In genomic region chr4:86845384-86845783, GRCm38 (mm10) we compare ENCODE assay signal across 17 mouse cellular contexts. TPM values are rescaled to one million over a fixed set of nuclear protein-coding genes. Genes with fewer than 3 reads are reported as not detected.
A peak's percentile ranks its signal among the peaks of the same experiment; 100 is the strongest.
DNase-seq lines count a peak whose midpoint lies in the region.
"Had no signal": no experiment of that assay in that cellular context is flagged by ENCODE, and none has a peak within 500 bp of the region (broad histone marks: within the 10 kb centered on the region; RNA-seq: fewer than 3 reads in every experiment).

No protein-coding gene starts in this region.

- H3K27ac ChIP-seq in limb, embryonic 10.5 days: no peak overlapping the region
- H3K27ac ChIP-seq: embryonic facial prominence, embryonic 15.5 days; heart, embryonic 13.5 days; hindbrain, embryonic 14.5 days; midbrain, embryonic 12.5 days had no signal

- no peaks in the 10 kb centered on the region for H3K9me3 ChIP-seq in limb, embryonic 10.5 days (replicated peaks)
- H3K9me3 ChIP-seq: embryonic facial prominence, embryonic 15.5 days; heart, embryonic 13.5 days; midbrain, embryonic 12.5 days had no signal

- DNase-seq in adrenal gland, postnatal 10 days: peak; percentile 50
- no peak for DNase-seq in adrenal gland, adult 18-20 months (ENCODE audit: low spot score in 2 of 2)
- DNase-seq in heart, adult 8-10 months (ENCODE audit: low spot score): peak; percentile 33
- DNase-seq in heart, postnatal 4 days: no peak
- peak; percentile 27 for DNase-seq in cerebellum, adult 9-10 months
- DNase-seq in gastrocnemius, postnatal 14 days: peak; percentile 45
- no peak for DNase-seq in limb, embryonic 10.5 days (ENCODE audit: low spot score)
- DNase-seq in embryo, embryonic 9.5 days (ENCODE audit: extremely low spot score): no peak
- DNase-seq: kidney, postnatal 14 days; layer of hippocampus, postnatal 36 days; liver, postnatal 0 days; lung, postnatal 36 days; thymus, postnatal 4 days had no signal

- WGBS in limb, embryonic 10.5 days: 95% methylated on average over 3 of the region's 3 CpGs

- H3K4me3 ChIP-seq in limb, embryonic 10.5 days: no peak overlapping the region
- H3K4me3 ChIP-seq: embryonic facial prominence, embryonic 15.5 days; heart, embryonic 13.5 days; midbrain, embryonic 12.5 days had no signal

- no peaks in the 10 kb centered on the region for H3K4me1 ChIP-seq in limb, embryonic 10.5 days
- H3K4me1 ChIP-seq: embryonic facial prominence, embryonic 15.5 days; heart, embryonic 13.5 days; midbrain, embryonic 12.5 days had no signal

- no peaks in the 10 kb centered on the region for H3K27me3 ChIP-seq in limb, embryonic 10.5 days (ENCODE audit: low read depth, poor library complexity, severe bottlenecking)
- H3K27me3 ChIP-seq: embryonic facial prominence, embryonic 15.5 days; heart, embryonic 13.5 days; midbrain, embryonic 12.5 days had no signal

- peaks cover 73% of the 10 kb centered on the region for H3K36me3 ChIP-seq in limb, embryonic 10.5 days

- intact Hi-C loops in gastrocnemius, postnatal 14 days (cut with DNase I; ENCODE audit: low total_unique reads): no loop called here

RNA-seq across cellular contexts. Expression of gene Rps6, which starts 11.8 kb away (rescaled TPM):
- total RNA-seq in adrenal gland, postnatal 10 days (2021): 100 to 1,000 TPM; 924 to 996 TPM
- 100 to 1,000 TPM; 850 to 888 TPM for total RNA-seq in adrenal gland, adult 18-20 months (2021)
- 100 to 1,000 TPM; 483 to 550 (median 520) TPM for total RNA-seq in heart, adult 8-10 months (2022)
- 100 to 1,000 TPM; 718 to 724 TPM for total RNA-seq in heart, postnatal 4 days (2021)
- total RNA-seq in gastrocnemius, postnatal 14 days (2021): 100 to 1,000 TPM; 466 to 522 TPM
- polyA plus RNA-seq in limb, embryonic 10.5 days (2016; fragmentation: Nextera tagmentation; extraction: Ambion mirVana): 718 and 830 TPM in 2 replicates

RNA-seq across cellular contexts. Expression of gene Acer2, which starts 28.8 kb away (rescaled TPM):
- total RNA-seq in adrenal gland, postnatal 10 days (2021): 10 to 100 TPM; 22.1 to 50.5 TPM
- 10 to 100 TPM; 20.5 to 36.3 TPM for total RNA-seq in adrenal gland, adult 18-20 months (2021)
- 10 to 100 TPM; 15.3 to 17.8 (median 17.6) TPM for total RNA-seq in heart, adult 8-10 months (2022)
- 10 to 100 TPM; 18.2 to 19.0 TPM for total RNA-seq in heart, postnatal 4 days (2021)
- 1 to 10 TPM; 1.0 to 3.8 TPM for total RNA-seq in gastrocnemius, postnatal 14 days (2021)
- polyA plus RNA-seq in limb, embryonic 10.5 days (2016; fragmentation: Nextera tagmentation; extraction: Ambion mirVana): 13.1 and 17.1 TPM in 2 replicates

Comparison
In these comparisons a context has a peak if more than half of its experiments do, and no peak if none do; other contexts are left out.
1. DNase-seq: peak in adrenal gland, postnatal 10 days (single experiment), heart, adult 8-10 months (single experiment), cerebellum, adult 9-10 months (single experiment) and gastrocnemius, postnatal 14 days (single experiment); none in adrenal gland, adult 18-20 months (0 of 2), heart, postnatal 4 days (single experiment), limb, embryonic 10.5 days (single experiment) and embryo, embryonic 9.5 days (single experiment).